Mouse (Mus musculus) inflammation-experienced regulatory T-cells, adult 6 months (primary cell): ENCODE measurements around the gene Nme3. TPM values are rescaled to one million over a fixed set of nuclear protein-coding genes. Genes with fewer than 3 reads are reported as not detected.
A peak's percentile ranks its signal among the peaks of the same experiment; 100 is the strongest.

Experiments
- ATAC-seq: one replicate; pipeline ENCODE4 v1.8.0; 2017
- polyA plus RNA-seq, 3 experiments: library from polyadenylated mRNA; unstranded; fragments of 100-300 nt; shearing (Covaris generic); gene quantifications; one replicate each; pipeline ENCODE4 v1.2.1; 2017

Nme3 gene
- polyA plus RNA-seq, 3 experiments from 2014 or later: 39.8 to 50.7 (median 45.7) TPM

DNA sequence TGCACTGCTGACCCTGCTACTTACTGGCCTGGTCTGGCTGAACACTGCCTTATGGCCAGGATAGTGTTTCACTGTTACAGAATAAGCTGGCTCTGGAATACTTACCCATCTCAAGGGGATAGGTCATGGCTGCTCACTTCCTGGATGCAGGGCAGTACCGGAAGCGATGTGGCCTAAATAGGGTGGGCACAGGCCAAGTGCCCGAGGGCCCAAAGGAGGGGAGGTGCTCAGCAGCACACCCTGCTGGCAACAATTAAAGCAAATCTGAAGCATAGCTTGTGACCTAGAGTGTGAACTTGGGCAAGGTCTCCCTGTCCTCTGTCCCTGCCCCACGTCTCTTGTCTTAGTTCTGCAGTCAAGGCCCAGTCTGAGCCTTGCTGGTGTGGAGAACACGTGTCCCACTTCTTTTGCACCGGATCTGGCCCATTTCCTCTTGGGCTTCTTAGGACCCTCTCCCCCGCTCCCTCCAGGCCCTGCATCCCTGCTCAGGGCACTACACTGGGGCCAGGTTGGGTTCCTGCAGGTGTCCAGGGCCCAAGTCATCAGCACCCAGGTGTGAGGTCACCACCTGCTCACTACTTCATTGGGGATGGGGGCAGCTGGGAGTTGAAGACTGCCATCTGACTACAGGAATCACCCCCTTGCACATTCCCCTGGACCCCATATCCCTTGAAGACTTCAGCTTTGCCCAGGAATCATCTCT lies 14.4 kb upstream of the Nme3 start:
- no peak for ATAC-seq

DNA sequence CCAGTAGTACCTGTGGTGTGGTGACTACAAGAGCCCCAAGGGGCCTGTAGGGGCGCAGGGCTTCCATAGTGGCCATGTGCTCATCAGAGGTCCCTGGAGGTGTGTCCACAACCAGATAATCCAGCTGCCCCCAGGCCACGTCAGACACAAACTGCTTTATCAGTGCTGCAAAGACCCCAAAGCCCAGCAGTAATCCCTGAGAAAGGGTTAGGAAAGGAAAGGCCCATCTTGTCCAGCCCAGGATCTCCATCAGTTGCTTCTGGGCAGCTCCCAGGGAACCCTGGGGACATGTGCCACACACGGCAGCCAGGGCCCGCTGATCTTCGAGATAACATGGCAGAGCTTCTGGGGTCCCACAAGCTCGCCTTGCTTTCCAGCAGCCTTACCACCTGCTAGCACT lies 11.9 kb upstream of the Nme3 start:
- ATAC-seq: no peak

DNA sequence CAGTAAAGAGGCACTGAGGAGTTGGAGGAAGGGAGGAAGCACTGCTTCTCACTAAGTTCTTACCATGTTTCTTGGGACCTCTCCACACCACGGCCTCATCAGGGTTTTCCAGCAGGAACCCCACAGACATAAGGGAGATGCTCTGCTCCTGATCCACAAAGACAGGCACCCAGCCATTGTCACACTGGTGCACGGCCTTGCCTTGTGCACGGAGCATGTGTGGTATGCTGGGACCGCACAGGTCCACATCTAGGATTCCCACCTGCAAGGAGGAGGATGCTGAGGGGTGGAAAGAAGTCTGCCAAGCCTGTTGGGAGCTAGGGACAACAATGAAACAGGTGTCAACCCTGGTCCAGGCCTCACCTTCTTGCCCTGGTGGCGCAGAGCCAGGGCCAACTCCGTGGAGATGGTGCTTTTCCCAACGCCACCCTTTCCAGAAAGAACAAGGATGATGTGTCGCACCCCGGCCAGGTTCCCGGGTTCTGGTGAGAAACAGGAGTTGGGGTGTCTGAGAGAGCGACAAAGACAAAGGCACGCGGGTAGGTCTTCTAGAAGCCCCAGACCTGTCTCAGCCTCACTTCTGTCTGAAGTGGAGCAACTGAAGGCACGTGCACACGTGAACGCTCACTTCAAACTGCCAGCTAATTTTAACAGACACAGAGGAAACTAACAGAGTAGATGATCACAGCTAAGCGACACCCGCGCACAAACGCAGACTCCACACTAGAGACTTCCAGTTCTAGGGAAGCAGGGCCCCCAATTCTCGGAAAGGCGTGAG lies 10.8 kb upstream of the Nme3 start:
- no peak for ATAC-seq

DNA sequence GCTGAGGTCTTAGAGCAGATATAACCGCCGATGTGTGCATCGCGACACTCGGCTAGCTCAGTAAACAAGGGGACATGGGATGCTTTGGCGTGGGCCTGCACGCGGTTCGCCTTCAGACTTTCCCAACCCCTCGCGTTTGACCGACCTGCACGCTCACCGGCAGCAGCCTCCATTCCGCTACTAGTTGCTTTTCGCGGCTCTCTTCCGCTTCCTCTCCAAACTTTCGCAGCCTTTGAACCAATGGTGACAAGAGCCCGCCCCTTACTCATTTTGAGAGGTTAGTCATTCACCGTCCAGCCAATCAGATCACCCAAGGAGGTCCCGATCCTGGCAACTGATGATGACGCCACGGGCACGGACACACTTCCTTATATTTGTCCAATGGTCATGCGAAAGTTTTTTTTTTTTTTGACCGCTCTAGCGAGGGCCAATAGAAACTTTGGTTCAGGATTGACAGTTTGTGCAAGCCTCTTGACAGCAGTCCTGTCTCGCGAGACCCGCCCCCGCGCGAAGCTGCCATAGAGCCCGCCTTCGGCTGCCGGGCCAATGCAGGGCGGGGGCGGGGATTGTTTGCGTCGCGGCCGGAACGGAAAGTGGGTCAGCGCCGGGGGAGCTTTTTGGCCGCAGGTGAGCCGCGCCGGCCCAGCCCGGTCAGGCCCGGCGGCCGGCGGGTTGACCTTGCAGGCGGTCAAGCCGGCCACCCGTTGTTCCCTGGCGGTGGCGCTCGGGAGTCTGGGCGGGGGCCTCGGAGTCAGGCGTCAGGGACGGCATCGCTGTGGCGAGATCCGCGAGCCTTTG lies 10.0 kb upstream of the Nme3 start, which contains the start of the genes Nubp2 and Spsb3:
TSS of gene Nubp2 (minus strand) at position 216 of the 798 bp plus-strand sequence.
TSS of gene Spsb3 (plus strand) at position 510 of the 798 bp plus-strand sequence.
- ATAC-seq: peak; percentile 95

DNA sequence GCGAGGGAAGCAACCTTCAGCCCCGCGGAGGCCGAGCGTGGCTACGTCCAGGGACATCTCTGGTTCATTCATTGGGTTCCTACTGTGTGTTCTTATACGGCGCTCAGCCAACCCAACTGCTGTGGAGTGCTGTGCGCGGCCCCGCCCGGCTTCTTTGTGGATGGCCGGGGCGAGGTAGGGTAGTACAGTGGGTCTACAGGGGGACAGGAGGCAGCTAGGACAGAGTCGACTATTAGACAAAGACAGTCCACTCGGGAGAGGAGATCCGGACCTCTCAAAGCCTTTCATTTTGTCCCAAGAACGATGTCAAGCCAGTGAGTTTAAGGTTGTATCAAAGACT lies 9.4 kb upstream of the Nme3 start:
- peak; percentile 7 for ATAC-seq

DNA sequence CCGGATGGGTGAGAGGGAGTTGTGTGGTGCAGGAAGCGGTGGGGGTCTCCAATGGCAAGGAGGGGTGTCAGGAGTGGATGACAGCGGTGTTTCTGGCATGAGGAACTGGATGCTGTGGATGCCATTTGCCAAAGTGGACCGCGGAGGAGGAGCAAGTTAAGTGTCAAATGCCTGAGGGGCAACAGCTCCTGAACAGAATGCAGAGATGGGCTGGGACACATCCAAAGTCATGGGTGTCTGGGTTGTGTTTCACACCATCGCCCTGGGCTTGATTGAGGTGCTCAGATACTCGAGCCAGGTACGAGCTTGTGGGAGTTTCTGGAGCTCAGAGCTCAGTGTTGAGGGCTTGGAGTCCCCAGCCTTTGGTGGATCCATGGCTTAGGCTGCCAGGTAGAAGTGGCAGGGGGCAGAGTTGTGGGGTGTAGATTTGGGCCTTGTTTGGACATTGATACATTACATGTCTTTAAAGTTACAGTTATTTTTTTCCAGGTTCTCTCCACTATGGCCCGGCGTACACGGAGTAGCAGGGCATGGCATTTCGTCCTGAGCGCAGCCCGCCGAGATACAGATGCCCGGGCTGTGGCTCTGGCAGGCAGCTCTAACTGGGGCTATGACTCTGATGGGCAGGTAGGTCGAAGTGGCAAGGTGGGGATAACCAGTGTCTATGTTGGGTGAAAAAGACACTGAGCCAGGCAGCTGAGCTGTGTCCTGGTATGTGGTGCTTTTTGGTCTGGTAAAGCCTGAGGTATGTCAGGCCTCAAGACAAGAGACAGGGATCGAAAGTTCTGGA lies 8.8 kb upstream of the Nme3 start:
- ATAC-seq: peak; percentile 25

DNA sequence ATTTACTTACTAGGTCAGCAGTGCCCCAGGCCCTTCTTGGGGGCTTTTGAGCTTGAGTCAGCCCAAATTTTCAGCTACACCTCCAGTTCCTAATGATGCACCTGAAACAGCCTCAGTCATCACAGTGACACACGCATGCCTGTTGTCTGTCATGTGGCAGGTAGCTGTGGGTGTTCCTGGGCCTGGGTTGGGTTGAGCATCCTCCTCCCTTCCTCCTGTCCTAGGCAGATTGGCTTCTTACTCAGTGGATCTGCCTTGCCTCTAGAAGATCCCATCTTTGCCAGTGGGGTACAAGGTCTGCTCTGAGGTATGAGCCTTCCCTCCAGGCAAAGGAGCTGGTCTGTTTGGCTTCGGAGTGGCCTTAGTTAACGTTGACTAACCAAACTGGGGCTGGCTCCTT lies 7.4 kb upstream of the Nme3 start:
- ATAC-seq: no peak

DNA sequence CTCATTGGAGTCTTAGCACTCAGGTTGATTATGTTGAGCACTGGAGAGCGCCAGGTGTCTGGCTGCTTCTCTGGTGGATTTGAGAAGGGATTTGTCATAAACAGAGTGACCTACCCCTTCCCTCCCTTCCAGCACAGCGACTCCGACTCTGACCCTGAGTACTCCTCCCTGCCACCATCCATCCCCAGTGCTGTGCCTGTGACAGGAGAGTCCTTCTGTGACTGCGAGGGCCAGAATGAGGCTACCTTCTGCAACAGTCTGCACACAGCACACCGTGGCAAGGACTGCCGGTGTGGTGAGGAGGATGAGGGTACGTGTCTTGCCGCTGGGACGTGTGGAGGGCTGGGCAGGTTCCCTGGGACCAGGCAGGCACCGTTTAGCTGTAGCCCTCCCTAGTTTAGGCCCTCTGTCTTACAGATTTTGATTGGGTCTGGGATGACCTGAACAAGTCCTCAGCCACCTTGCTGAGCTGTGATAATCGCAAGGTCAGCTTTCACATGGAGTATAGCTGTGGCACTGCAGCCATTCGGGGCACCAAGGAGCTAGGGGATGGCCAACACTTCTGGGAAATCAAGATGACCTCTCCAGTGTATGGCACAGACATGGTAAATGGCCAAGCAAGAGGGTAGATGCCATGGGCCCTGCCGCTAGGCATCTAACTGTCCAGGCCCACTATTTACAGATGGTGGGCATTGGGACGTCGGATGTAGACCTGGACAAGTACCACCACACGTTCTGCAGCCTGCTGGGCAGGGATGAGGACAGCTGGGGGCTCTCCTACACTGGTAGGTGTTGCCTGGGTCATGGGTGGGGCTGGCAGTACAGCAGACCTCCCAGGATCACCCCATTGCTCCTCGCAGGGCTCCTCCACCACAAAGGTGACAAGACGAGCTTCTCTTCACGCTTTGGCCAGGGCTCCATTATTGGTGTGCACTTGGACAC lies 5.9 kb upstream of the Nme3 start:
- ATAC-seq: no peak

DNA sequence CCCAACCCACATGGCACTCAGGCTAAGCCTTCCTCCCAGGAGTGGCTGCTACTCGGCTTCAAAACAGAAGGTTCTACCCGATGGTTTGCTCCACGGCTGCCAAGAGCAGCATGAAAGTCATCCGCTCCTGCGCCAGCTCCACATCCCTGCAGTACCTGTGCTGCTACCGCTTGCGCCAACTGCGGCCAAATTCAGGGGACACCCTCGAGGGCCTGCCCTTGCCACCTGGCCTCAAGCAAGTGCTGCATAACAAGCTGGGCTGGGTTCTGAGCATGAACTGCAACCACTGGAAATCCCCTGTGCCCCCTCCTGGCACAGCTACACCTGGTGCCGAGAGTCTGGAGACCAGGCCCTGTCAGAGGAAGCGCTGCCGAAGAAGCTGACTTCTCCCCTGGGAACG lies 5.0 kb upstream of the Nme3 start:
- ATAC-seq: no peak

DNA sequence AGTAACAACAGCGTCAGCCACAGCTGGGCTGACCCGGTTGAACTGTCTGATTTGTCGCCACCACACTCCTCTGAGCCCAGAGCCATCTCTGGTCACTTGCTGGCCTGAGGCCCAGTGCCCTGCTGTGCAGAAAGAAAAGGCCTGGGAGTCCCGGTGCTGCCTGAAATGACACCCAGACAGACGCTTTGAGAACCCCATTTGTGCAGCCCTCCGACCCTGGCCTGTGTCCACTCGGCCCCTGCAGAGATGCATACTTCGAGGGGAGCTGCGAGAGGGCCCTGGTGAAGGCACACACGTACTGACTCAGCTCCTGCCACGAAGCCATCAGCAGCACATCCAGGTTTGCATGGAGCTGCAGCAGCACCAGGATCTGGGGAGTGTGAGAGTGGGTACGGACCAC lies 3.5 kb upstream of the Nme3 start:
- no peak for ATAC-seq

DNA sequence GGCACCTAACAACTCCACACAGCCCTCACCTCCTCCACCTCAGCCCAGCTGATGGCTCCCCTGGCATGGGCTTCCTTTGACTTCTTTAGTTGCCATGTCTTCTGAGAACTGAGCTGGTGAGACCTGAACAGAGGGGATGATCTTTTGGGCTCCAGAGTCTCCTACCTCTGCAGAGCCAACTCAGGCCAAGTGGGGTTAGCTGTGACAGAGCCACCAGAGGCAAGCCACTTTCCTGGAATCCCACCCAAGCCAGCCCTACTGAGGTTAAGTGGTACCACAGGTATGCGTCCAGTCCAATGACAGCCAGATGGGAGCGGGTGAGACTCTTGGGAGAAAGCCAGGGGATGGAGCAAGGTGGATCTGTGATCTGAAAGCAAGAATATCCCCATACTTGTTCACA lies 3.0 kb upstream of the Nme3 start:
- no peak for ATAC-seq

DNA sequence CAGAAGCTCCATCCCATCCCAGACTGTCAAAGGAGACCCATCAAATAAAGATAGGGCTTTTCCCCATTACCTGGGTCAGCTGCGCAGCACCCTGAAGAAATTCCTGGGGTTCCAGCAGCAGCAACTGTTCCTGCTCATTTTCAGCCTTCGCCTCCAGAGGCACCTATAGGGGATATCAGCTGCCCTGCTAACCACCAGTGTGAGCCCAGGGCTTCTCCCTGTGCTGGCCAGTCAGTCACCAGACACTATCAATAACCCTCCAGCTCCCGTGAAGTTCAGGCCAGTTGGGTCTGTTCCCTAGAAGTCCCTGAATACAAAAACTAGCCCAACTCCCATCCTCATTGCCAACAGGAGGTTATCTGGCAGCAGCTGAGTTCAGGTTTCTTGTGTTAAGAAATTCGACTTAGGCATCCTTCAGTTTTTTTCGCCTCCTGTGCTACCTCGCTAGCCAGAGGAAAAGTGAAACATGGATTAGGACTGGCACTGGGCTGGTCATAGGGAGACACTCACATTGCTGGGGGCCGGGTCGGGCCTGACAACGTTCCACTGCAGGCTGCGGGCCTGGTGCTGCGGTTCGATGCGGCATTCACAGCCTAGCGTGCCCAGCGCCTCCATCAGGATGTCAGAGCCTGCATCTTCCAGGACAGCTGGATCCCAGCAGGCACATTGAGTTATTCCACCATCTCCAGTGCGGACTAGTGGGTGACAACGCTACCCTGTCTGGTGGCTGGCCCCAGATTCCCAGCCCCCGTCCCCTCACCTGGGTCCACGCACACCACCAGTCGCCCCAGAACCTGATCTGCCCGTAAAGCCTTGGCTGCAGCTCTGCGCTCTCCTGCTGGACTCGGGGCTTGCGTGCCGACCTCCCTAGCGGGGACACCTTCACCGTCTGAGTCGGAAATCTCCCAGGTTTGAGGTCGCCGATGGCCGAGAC lies 2.0 kb upstream of the Nme3 start:
- ATAC-seq: no peak

DNA sequence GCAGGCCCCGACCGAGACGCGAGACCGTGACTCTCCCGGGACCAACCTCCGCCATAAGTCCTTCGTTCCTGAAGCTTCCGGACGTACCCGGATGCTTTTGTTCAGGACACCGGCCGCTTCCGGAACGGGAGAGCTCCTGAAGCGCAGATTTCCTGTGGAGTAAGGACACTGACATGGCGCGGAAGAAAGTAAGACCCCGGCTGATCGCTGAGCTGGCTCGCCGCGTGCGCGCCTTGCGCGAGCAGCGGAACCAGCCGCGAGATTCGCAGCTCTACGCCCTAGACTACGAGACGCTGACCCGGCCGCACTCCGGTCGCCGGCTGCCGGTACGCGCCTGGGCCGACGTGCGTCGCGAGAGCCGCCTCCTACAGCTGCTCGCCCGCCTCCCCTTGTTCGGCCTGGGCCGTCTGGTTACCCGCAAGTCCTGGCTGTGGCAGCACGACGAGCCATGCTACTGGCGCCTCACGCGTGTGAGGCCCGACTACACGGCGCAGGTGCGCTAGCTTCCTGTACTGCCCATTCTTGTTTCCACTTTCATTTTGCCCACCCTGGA lies 1.2 kb upstream of the Nme3 start, which contains the start of the genes Eme2 and Mrps34:
TSS of gene Eme2 (minus strand) at position 93 of the 553 bp plus-strand sequence.
TSS of gene Mrps34 (plus strand) at position 122 of the 553 bp plus-strand sequence.
- peak; percentile 71 for ATAC-seq

DNA sequence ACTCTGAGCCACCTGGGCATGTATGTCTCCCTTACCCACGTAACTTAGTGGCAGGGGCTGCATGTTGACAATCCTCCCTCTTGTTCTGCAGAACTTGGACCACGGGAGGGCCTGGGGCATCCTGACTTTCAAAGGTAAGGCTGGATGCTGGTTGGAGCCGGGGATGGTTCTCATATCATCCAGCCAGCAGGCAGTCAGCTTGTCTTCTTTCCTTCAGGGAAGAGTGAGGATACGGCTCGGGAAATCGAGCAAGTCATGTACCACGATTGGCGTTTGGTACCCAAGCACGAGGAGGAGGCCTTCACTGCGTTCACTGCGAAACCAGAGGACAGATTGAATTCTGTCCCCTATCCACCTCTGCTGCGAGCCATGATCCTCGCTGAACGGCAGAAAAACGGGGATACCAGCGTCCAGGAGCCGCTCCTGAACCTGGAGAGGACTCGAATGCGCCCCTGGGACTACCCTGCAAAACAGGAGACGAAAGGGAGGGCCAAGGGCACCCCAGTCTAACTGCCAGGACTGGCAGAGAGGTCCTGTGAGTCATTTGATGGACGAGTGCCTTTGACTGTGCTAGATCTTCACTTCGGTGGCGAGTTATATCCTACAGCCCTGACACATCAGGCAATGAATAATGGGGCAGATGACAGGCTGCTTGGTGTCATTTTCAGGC lies 594 bp upstream of the Nme3 start:
- no peak for ATAC-seq

DNA sequence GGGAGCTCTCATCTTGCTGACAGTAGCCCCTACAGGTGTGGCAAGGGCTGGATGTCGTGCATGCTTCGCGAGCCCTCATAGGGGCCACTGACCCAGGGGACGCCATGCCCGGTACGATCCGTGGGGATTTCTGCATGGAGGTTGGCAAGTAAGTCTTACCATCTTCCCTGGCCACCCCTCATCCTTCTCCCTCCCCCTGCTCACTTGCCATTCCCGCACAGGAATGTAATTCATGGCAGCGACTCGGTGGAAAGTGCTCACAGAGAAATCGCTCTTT lies 631 bp downstream of the Nme3 start:
- no peak for ATAC-seq

DNA sequence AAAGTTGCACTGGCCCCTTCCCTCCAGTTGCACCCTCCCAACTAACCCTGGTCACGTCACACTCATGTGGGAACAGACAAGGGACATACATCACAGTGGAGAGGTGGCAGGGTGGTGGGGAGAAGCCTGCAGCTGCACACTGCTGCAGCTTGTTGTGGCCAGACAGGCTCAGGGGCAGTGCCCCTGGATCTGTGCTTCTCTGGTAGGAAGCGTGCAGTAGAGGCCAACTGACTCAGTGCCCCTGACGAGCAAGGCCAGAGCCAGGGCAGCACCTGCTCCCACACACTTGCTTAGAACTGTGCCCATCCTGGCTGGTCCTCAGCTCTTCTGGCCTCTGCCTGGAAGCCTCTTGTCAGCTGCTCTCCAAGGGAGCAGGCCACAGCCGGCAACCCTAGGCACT lies 1.3 kb downstream of the Nme3 start:
- no peak for ATAC-seq

DNA sequence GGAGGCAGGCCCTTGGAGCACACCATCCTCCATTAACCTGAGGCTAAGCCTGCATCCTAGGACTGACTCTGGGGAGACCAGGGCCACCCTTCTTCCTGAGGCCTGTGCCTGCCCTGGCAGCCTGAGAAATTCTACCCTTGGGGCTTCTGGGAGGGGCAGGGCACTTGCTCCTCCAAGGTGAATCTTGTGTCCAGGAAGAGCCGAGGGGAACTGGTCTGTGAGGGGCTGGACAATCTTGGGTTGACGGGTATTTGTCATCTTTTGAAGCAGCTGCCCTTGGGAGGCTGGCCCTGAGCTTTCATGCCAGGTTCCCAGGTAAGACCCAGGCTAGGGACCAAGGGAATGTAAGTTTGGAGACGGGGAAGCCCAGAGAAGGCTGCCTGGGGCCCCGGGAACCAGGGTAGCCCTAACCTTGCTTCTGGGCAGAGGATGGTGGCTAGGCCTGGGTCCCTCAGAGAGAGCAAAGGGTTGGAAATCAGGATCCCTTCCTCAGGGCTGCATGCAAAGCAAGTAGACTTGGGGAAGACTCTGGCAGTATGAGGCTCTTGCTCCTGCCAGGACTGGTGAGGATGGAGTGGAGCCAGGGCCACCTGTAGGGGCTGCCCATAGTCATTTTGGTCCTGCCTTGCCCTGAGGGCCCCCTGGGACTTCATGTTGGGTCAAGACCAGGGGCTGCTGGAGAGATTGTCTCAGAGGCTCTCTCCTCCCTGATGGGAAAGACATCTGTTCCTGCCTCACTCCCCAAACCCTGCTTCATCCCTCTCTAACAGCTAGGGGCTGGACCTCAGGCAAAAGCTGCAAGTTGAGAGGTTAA lies 1.9 kb downstream of the Nme3 start:
- no peak for ATAC-seq

DNA sequence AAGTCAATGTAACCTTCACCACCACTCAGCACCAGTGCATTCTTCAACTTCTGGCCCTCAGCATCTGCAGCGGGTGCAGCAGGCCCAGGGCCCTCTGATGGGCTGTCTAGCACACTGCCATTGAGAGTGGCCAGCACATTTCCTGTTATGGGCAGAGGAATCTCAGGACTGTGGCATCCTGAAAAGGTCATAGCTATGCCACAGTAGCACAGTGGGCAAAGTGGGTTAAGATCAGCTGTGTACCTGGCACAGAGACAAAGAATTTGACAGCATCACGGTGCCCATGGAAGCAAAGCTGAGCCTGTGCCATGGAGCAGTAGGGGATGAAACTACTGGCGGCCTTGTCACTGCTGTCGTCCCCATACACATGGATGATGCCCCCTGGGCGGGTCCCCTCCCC lies 2.9 kb downstream of the Nme3 start:
- ATAC-seq: no peak

DNA sequence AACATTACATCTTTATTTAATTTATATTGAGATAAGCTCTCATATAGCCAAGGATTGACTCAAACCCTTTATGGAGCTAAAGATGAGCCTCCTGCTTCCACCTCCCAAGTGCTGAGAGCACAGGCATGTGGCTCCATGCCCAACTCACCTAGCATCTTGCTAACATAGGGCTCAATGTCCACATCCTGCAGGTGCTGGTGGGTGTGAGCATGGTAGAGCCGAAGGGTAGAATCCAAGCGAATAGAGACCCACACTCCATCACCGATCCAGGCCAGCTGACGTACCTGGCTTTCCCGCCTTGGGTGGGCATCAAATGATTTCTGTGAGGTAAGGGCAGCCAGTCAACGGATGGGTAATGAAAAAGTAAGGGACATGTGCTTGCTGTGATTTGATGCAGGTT lies 3.7 kb downstream of the Nme3 start:
- ATAC-seq: no peak
